In the genomic region with DNA sequence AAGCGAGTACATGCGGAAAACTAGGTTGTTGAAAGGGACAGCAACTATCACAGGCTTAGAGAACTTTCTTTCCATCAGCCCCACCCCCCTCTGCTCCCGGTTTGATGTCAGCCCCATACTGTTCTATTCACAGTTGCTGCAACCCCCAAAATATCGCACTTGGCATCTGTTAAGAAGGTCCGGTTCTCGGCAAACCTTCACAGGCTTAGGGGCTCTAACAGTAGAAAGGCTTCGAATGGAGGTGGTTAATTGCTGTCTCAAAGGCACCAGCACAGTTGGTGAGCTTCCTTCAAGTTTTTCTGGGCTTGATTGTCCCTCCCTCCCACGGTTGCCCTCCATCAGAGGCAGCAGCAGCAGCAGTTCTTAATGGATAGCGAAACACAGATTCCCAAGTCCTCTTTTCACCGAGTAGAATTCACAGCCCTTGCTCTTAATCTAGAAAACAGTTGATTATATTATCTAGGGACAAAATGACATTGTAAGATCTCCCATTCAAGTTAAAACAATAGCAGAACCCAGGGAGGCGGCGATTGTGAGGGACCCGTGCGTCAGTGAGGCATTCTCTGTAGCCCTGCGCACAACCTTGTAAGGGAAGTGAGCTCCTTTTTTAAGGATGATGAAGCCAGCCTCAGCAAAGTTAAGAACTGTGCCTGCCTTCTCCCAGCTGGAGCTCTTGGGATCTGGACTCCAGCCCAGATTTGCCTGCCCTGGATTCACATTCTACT, we compare ENCODE assay signal across 7 mouse cellular contexts.
DNase-seq lines count a peak whose midpoint lies in the region; ATAC-seq lines count a peak whose summit lies in the region.

No protein-coding gene starts in this region.

- H3K27ac ChIP-seq in limb, embryonic 10.5 days = peak overlapping the region; percentile 27
- H3K27ac ChIP-seq in midbrain, embryonic 16.5 days (ENCODE audit: low read length) = peak overlapping the region; percentile 40; the same call in 1 of the 2 replicates

- ATAC-seq in midbrain, embryonic 16.5 days = peak; percentile 32; the same call in 1 of the 2 replicates

- no peaks in the 10 kb centered on the region for H3K9me3 ChIP-seq in limb, embryonic 10.5 days (replicated peaks)
- no peaks in the 10 kb centered on the region for H3K9me3 ChIP-seq in midbrain, embryonic 16.5 days (replicated peaks; ENCODE audit: control insufficient read depth, low read length, poor library complexity, severe bottlenecking)

- H3K4me2 ChIP-seq in midbrain, embryonic 16.5 days (ENCODE audit: low read length) = peak overlapping the region; percentile 54

- H3K27me3 ChIP-seq in limb, embryonic 10.5 days (ENCODE audit: low read depth, poor library complexity, severe bottlenecking) = no peaks in the 10 kb centered on the region
- H3K27me3 ChIP-seq in midbrain, embryonic 16.5 days (ENCODE audit: control insufficient read depth, insufficient read depth, low read depth, low read length) = no peaks in the 10 kb centered on the region

- DNase-seq in brain, adult 2 months (ENCODE audit: low read depth, low spot score) = peak; percentile 93
- peak; percentile 47 for DNase-seq in embryo, embryonic 10 days (ENCODE audit: low spot score)
- DNase-seq in heart, adult 9 months (ENCODE audit: low spot score in 2 of 2) = peak; percentile 61 to 71
- DNase-seq in kidney, adult 9 months = peak; percentile 39
- DNase-seq in limb, embryonic 10.5 days (ENCODE audit: low spot score) = peak; percentile 36
- no peak for DNase-seq in spleen, adult 18-20 months

- peaks cover 56% of the 10 kb centered on the region for H3K4me1 ChIP-seq in limb, embryonic 10.5 days
- H3K4me1 ChIP-seq in midbrain, embryonic 16.5 days (ENCODE audit: control insufficient read depth, insufficient read depth, low read length) = peaks cover 13% of the 10 kb centered on the region

- H3K36me3 ChIP-seq in limb, embryonic 10.5 days = no peaks in the 10 kb centered on the region
- H3K36me3 ChIP-seq in midbrain, embryonic 16.5 days (ENCODE audit: control insufficient read depth, insufficient read depth, low read length) = no peaks in the 10 kb centered on the region

- H3K4me3 ChIP-seq in limb, embryonic 10.5 days = peak overlapping the region; percentile 22
- H3K4me3 ChIP-seq in midbrain, embryonic 16.5 days (ENCODE audit: low read depth, low read length) = peak overlapping the region; percentile 22

- 5% methylated on average over 15 of the region's 15 CpGs for WGBS in limb, embryonic 10.5 days
- WGBS in midbrain, embryonic 16.5 days = under 1% methylated on average over 15 of the region's 15 CpGs

- H3K9ac ChIP-seq in midbrain, embryonic 16.5 days (ENCODE audit: low read depth, low read length) = peak overlapping the region; percentile 17; the same call in 1 of the 2 replicates

Comparison
In these comparisons a context has a peak if more than half of its experiments do, and no peak if none do; other contexts are left out.
1. DNase-seq: peak in brain, adult 2 months (single experiment), embryo, embryonic 10 days (single experiment), heart, adult 9 months (2 of 2), kidney, adult 9 months (single experiment) and limb, embryonic 10.5 days (single experiment); none in spleen, adult 18-20 months (0 of 2).